Mouse (Mus musculus) lung, embryonic 16.5 days (tissue): Measurements from ENCODE around the gene Ednrb. TPM values are rescaled to one million over a fixed set of nuclear protein-coding genes. Genes with fewer than 3 reads are reported as not detected.

Source experiments
- ATAC-seq: fragments of 200-750 bp; cut with Nextera tagmentation; 2 replicates; pipeline ENCODE4 v1.8.0; 2017; ENCODE audit warnings: low read depth, mild to moderate bottlenecking, moderate library complexity
- H3K27ac ChIP-seq: fragments of 300-500 bp; sonication (generic); 2 replicates; pipeline ENCODE4 v1.5.1; 2014; ENCODE audit warnings: mild to moderate bottlenecking, control low read depth, low read length
- H3K27me3 ChIP-seq: fragments of 300-500 bp; sonication (generic); 2 replicates; pipeline ENCODE4 v1.6.1; 2014; ENCODE audit warnings: low read depth, low read length, mixed read lengths; ENCODE audit not compliant: control insufficient read depth, insufficient read depth
- H3K36me3 ChIP-seq: fragments of 300-500 bp; sonication (generic); 2 replicates; pipeline ENCODE4 v1.6.1; 2014; ENCODE audit warnings: low read length; ENCODE audit not compliant: control insufficient read depth, insufficient read depth
- H3K4me1 ChIP-seq: fragments of 300-500 bp; sonication (generic); replicated peaks from 2 replicates; pipeline ENCODE4 v1.6.1; 2014; ENCODE audit warnings: low read length, mixed read lengths; ENCODE audit not compliant: control insufficient read depth, insufficient read depth
- H3K4me2 ChIP-seq: fragments of 300-500 bp; sonication (generic); 2 replicates; pipeline ENCODE4 v1.6.1; 2014; ENCODE audit warnings: low read depth, low read length, control low read depth
- H3K4me3 ChIP-seq: fragments of 300-500 bp; sonication (generic); 2 replicates; pipeline ENCODE4 v1.5.1; 2014; ENCODE audit warnings: mild to moderate bottlenecking, low read length, control low read depth
- H3K9ac ChIP-seq: fragments of 300-500 bp; sonication (generic); 2 replicates; pipeline ENCODE4 v1.6.1; 2014; ENCODE audit warnings: low read length, control low read depth
- H3K9me3 ChIP-seq: fragments of 300-500 bp; sonication (generic); 2 replicates; pipeline ENCODE4 v1.6.1; 2016; ENCODE audit warnings: low read length; ENCODE audit not compliant: control insufficient read depth
- WGBS: fragments of 180-500 bp; shearing (Covaris S2); extraction: QIAGEN DNeasy Blood & Tissue Kit; methylation state at CpG from one replicate; pipeline ENCODE4 v1.1.7; 2014; 5-methylcytosine and 5-hydroxymethylcytosine counted together
- polyA plus RNA-seq: library from polyadenylated mRNA; unstranded; fragments of >200 nt; fragmentation: Nextera tagmentation; extraction: Ambion mirVana; gene quantifications from 2 replicates; pipeline ENCODE4 v1.2.1, GENCODE M21; 2015

The Ednrb gene
- polyA plus RNA-seq, 1 experiment from 2014 or later: 172 TPM

DNA sequence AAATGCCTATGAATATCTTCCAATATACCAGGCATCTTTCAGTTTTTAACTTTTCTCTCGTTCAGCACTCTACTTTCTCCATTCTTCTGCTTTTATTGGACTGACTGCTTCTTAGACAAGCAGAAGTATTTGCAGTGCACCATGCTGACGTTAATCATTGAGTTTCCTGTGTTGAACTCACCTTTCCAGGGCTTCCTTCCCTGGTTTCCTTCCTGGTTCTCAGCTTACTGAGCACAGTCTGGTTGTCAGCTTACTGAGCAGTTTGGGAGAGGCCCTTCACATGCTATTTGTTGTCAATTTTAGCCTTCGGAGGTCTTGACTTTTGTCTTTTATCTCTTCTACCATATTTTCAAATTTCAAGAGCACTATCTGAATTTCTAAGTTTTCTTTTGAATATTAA is 31.0 kb downstream of the Ednrb start:
- WGBS: 50% methylated on average over 3 of the region's 3 CpGs
- Histone ChIP-seq H3K27ac (no peak overlapping the region), H3K36me3 (no peaks in the 10 kb centered on the region; the same call in 1 of the 2 replicates)

DNA sequence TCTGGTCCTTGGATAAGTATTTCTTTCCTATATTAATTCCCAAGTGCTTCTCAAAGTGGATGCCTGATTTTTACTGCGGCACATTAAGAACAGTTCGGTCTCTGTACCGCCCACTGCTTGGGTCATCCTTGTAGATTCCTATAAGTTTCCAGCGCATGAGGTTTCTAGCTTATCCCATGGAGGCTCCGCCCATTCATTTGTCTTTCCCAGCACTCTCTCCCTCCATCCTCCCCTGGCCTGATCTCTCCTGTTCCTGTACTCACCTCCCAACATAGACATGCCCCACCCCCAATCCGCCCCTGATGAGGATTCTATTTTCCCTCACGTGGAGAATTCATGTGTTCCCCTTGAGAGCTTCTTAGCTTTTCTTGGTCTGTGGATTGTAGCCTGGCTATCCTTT is 32.9 kb downstream of the Ednrb start:
- Histone ChIP-seq H3K4me3 (no peak overlapping the region), H3K4me1 (no peaks in the 10 kb centered on the region), H3K9ac (no peak overlapping the region), H3K9me3 (no peaks in the 10 kb centered on the region), H3K27ac (no peak overlapping the region), H3K36me3 (no peaks in the 10 kb centered on the region), H3K4me2 (no peak overlapping the region), H3K27me3 (no peaks in the 10 kb centered on the region)
- ATAC-seq: no peak
- 90% methylated on average over 7 of the region's 7 CpGs for WGBS

More for the DNA sequence above, 31.0 kb downstream of the Ednrb start:
- no peak for ATAC-seq
- H3K9ac ChIP-seq: no peak overlapping the region
- H3K27me3 ChIP-seq: no peaks in the 10 kb centered on the region
- H3K9me3 ChIP-seq: no peaks in the 10 kb centered on the region
- H3K4me1 ChIP-seq: no peaks in the 10 kb centered on the region
- H3K4me3 ChIP-seq: no peak overlapping the region
- no peak overlapping the region for H3K4me2 ChIP-seq

DNA sequence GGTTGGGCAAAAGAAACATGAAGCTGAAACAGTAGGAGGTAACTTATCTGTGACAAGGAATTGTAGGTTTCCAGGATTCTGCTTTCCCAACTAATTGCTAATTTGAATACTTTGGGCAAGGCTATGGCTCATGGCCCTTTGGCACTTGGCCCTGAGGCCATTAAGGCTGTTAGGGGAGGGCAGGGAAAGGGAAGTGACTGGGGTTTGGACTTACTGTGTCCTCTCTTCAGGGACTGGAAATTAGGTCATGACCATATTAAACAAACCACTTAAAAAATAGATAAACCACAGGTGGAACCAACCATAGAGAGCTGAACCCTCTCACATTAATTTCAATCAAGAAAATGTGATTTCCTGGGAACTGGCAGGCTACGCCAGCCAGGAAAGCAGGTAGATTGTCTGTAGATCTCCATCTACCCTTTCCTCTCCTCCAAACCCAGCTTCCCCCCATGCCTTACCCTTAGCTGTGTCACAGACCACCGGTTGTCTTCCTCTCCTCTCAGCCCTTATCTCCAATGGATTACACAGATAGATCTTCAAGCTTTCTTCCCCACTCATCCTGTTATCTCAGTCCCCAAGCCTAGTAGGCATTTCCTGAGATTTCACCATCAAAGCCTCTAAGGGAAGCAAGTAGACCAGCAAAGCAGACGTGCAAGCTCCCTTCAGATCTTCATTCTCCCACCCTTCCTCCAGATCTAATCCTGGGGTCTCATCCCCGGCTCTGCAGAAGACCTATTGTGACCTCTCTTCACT is 40.1 kb downstream of the Ednrb start:
- no peak overlapping the region for H3K4me3 ChIP-seq
- 63% methylated on average over 4 of the region's 4 CpGs for WGBS
- no peaks in the 10 kb centered on the region for H3K27me3 ChIP-seq
- H3K36me3 ChIP-seq: no peaks in the 10 kb centered on the region
- ATAC-seq: no peak
- H3K4me2 ChIP-seq: no peak overlapping the region
- no peak overlapping the region for H3K27ac ChIP-seq
- no peaks in the 10 kb centered on the region for H3K4me1 ChIP-seq
- H3K9ac ChIP-seq: no peak overlapping the region
- no peaks in the 10 kb centered on the region for H3K9me3 ChIP-seq

DNA sequence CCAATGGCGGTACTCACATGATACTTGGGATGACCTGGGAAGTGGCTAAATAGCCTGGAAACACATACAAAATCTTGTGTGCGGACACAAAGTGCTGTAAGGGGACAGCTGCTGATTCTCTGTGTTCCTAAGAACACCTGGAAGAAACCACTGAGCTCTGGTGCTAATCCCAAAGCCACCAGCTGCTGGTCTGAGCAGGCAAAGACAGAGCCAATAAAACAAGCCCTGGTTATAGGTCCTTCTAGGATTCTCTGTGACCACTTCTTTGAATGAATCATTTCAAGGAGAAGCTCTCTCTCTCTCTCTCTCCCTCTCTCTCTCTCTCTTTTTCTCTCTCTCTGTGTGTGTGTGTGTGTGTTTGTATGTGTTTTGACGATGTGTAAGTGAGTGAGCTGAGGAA is 47.1 kb downstream of the Ednrb start:
- 70% methylated on average over 3 of the region's 3 CpGs for WGBS
- no peak for ATAC-seq

DNA sequence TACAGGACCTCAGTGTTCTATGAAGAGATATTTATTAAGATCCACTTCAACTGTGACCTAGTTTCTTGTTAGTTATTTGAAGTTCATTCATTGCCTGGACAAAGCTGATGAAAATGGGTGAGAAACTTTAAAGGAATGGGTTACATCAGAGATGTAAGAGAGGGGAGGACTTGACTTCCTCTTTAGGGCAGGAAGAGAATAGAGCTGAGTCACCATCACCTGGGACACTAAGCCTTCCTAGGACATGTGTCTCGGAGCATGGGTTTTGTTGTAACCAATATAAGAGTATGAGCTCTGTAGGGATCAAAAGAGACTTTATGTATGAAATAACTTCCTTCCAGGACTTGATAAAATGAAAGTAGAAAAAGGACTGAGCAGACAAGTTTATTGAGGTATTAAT is 48.6 kb downstream of the Ednrb start:
- H3K27ac ChIP-seq: no peak overlapping the region
- no peaks in the 10 kb centered on the region for H3K36me3 ChIP-seq
- H3K4me1 ChIP-seq: no peaks in the 10 kb centered on the region
- 67% methylated on average over 1 of the region's 1 CpGs for WGBS
- ATAC-seq: no peak
- no peak overlapping the region for H3K4me2 ChIP-seq
- H3K4me3 ChIP-seq: no peak overlapping the region
- no peaks in the 10 kb centered on the region for H3K27me3 ChIP-seq
- no peak overlapping the region for H3K9ac ChIP-seq
- H3K9me3 ChIP-seq: no peaks in the 10 kb centered on the region

More for the DNA sequence above, 47.1 kb downstream of the Ednrb start:
- Histone ChIP-seq H3K27me3 (no peaks in the 10 kb centered on the region), H3K9me3 (no peaks in the 10 kb centered on the region), H3K9ac (no peak overlapping the region), H3K4me1 (no peaks in the 10 kb centered on the region), H3K27ac (no peak overlapping the region), H3K4me3 (no peak overlapping the region), H3K36me3 (no peaks in the 10 kb centered on the region), H3K4me2 (no peak overlapping the region)

GRCm38 (mm10) chr14:103793409-103793808 is 50.8 kb downstream of the Ednrb start:
- 78% methylated on average over 5 of the region's 5 CpGs for WGBS
- Histone ChIP-seq H3K4me3 (no peak overlapping the region), H3K4me2 (no peak overlapping the region), H3K27me3 (no peaks in the 10 kb centered on the region), H3K27ac (no peak overlapping the region), H3K9me3 (no peaks in the 10 kb centered on the region), H3K36me3 (no peaks in the 10 kb centered on the region), H3K9ac (no peak overlapping the region), H3K4me1 (no peaks in the 10 kb centered on the region)
- ATAC-seq: no peak

GRCm38 (mm10) chr14:103792726-103793125 is 51.5 kb downstream of the Ednrb start:
- no peak overlapping the region for H3K4me3 ChIP-seq
- 25% methylated on average over 1 of the region's 1 CpGs for WGBS
- no peaks in the 10 kb centered on the region for H3K27me3 ChIP-seq
- no peaks in the 10 kb centered on the region for H3K36me3 ChIP-seq
- no peaks in the 10 kb centered on the region for H3K9me3 ChIP-seq
- no peaks in the 10 kb centered on the region for H3K4me1 ChIP-seq
- ATAC-seq: no peak
- no peak overlapping the region for H3K9ac ChIP-seq
- no peak overlapping the region for H3K4me2 ChIP-seq
- no peak overlapping the region for H3K27ac ChIP-seq

DNA sequence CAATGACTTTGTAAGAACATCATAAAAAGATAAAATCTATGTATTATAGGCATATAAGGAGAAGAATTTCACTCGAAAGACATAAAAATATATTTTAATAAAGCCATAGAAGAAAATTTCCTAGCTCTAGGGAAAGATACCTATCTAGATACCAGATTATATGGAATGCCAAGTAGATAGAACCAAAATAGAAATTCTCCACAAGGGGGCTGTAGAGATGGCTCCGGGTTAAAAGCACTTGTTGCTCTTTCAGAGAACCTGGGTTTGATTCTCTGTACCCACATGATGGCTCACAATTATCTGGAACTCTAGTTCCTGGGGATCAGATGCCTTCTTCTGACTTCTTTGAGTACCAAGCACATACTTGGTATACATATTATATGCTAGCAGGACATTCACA is 56.7 kb downstream of the Ednrb start:
- no peaks in the 10 kb centered on the region for H3K27me3 ChIP-seq
- no peak overlapping the region for H3K27ac ChIP-seq
- no peak for ATAC-seq
- no peak overlapping the region for H3K4me2 ChIP-seq
- no peaks in the 10 kb centered on the region for H3K4me1 ChIP-seq
- no peak overlapping the region for H3K4me3 ChIP-seq
- H3K9me3 ChIP-seq: no peaks in the 10 kb centered on the region
- 83% methylated on average over 2 of the region's 2 CpGs for WGBS
- H3K9ac ChIP-seq: no peak overlapping the region
- H3K36me3 ChIP-seq: no peaks in the 10 kb centered on the region

DNA sequence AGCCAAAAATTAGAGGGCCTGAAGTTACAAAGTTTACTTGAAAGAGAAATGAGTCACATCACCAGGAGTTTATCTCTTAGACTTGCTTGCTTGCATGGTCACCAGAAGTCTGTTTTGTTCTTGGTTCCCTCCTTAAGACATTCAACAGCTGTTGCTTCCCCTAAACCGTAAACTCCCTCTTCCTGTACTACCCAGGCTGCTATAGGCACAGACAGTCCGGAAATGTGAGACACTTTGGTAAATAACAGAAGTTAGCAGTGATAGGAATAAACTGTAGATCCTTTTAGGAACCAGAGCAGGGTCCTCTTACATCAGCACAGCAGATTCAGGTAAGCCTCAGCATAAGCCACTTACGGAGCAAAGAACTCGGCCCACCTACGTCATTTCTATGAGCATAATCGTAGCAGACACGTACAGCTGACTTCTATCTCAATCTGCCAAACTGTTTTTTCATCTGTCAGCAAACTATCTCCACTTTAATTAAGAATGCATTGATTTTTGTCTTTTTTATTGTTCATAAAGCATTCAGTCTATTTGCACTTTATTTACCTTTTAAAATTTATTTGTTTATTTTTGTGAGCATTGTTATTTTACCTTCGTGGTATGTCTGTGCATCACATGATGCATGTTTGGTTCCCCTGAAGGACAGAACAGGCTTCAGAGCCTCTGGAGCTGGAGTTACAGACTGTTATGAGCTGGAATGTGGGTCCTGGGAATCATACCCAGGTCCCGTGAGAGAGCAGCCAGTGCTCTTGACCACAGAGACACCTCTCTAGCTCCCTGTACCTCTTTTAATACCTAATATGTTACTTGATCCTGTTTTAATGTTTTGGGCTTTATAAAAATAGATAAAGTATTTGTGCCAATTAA is 58.9 kb downstream of the Ednrb start:
- 31% methylated on average over 9 of the region's 9 CpGs for WGBS
- Histone ChIP-seq H3K4me1 (no peaks in the 10 kb centered on the region), H3K27ac (peak overlapping the region; percentile 72), H3K9ac (peak overlapping the region; percentile 52), H3K4me3 (peak overlapping the region; percentile 18; the same call in 1 of the 2 replicates), H3K36me3 (no peaks in the 10 kb centered on the region), H3K9me3 (no peaks in the 10 kb centered on the region), H3K27me3 (no peaks in the 10 kb centered on the region), H3K4me2 (peak overlapping the region; percentile 49)
- peak; percentile 97 for ATAC-seq
